Mouse (Mus musculus): ENCODE measurements around the gene Acss2.

DNA sequence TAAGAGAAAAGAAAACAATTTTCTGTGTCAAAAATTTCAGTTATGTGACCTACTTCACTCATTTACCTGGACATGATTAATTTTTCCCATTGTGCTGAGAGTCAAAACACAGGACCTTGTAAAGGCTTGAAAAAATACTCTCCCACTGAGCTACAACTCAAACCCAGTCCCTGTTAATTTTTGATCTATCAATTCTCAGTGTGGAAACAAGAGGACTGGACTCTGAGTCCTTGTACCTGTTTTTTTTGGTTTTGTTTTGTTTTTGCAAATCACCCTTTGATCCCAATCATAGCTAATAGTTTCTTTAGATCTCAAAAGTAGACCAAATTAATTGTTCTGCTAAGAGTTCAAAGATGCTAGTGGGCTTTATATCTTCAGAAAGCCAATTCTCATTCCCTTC lies 21.9 kb downstream of the Acss2 start:
- no peak for TF ChIP-seq CTCF (IDR thresholded peaks at IDR 0.05; ENCODE audit: borderline replicate concordance, insufficient read depth, low read length)
- no peak for TF ChIP-seq POLR2A (IDR thresholded peaks at IDR 0.05; ENCODE audit: low read depth, low read length)

All from embryonic fibroblast, embryonic 13.5 days (primary cell).